ENCODE assay signal across 11 mouse cellular contexts in genomic region chr3:96704778-96705177, GRCm38 (mm10). TPM values are rescaled to one million over a fixed set of nuclear protein-coding genes. Genes with fewer than 3 reads are reported as not detected.
DNase-seq lines count a peak whose midpoint lies in the region; ATAC-seq and TF ChIP-seq lines count a peak whose summit lies in the region.
"Had no signal": no experiment of that assay in that cellular context is flagged by ENCODE, and none has a peak within 500 bp of the region (broad histone marks: within the 10 kb centered on the region; RNA-seq: fewer than 3 reads in every experiment).

No protein-coding gene starts in this region.

- no peak for TF ChIP-seq POLR2A in cerebellum, adult 2 months (IDR thresholded peaks at IDR 0.05; ENCODE audit: borderline replicate concordance, insufficient read depth, low read length)
- TF ChIP-seq POLR2A in CH12.LX (IDR thresholded peaks at IDR 0.05; ENCODE audit: low read depth, low read length): no peak

- H3K4me2 ChIP-seq in kidney, embryonic 16.5 days (replicated peaks; ENCODE audit: low read depth, low read length): no peak overlapping the region
- H3K4me2 ChIP-seq in CH12.LX (ENCODE audit: insufficient read depth, low read depth, poor library complexity, severe bottlenecking): no peak overlapping the region
- H3K4me2 ChIP-seq: forebrain, embryonic 13.5 days had no signal

- TF ChIP-seq RAD21 in CH12.LX (IDR thresholded peaks at IDR 0.05; ENCODE audit: low read depth, low read length): no peak

- no peak for DNase-seq in cerebellum, adult 2 months
- DNase-seq in cerebellum, adult 11-12 months: no peak
- DNase-seq in kidney, postnatal 4 days: peak; percentile 52 to 65
- DNase-seq in CH12.LX (ENCODE audit: extremely low read depth): no peak
- no peak for DNase-seq in urinary bladder, postnatal 14 days (ENCODE audit: low spot score)
- DNase-seq in frontal cortex, postnatal 25 days (ENCODE audit: low spot score in 2 of 2): no peak
- DNase-seq: cerebellum, adult 18-20 months had no signal

- no peak overlapping the region for H3K9ac ChIP-seq in kidney, embryonic 16.5 days (replicated peaks; ENCODE audit: low read length)
- no peak overlapping the region for H3K9ac ChIP-seq in CH12.LX (ENCODE audit: insufficient read depth, low read depth)
- H3K9ac ChIP-seq: forebrain, embryonic 13.5 days had no signal

- no peak overlapping the region for H3K27ac ChIP-seq in cerebellum, adult 2 months (ENCODE audit: insufficient read depth, low read length)
- H3K27ac ChIP-seq in kidney, embryonic 16.5 days (ENCODE audit: low read length): no peak overlapping the region
- H3K27ac ChIP-seq in CH12.LX (ENCODE audit: insufficient read depth, low read depth): no peak overlapping the region
- H3K27ac ChIP-seq: forebrain, embryonic 13.5 days had no signal

- dilution Hi-C loops in CH12.LX (cut with MboI; ENCODE audit: extremely low pct_ligation_motif_present, extremely low pct_unique_long_range_greater_than_20kb, low sequenced_read_pairs): no loop called here

- 60% methylated on average over 11 of the region's 11 CpGs for WGBS in cerebellum, adult 2 months
- whole genome bisulfite sequencing in kidney, embryonic 16.5 days: 66% methylated on average over 11 of the region's 11 CpGs

- H3K79me2 ChIP-seq in CH12.LX (replicated peaks; ENCODE audit: control insufficient read depth, extremely low read depth, insufficient read depth, poor library complexity, severe bottlenecking): no peaks in the 10 kb centered on the region

- in situ Hi-C loops in CH12.LX (cut with MboI; ENCODE audit: low pct_ligation_motif_present, low pct_unique_long_range_greater_than_20kb, low sequenced_read_pairs): loop anchor here (5.0 kb wide), 2 partner anchors 42 to 162 kb away; no protein-coding TSS in a partner anchor

- no peaks in the 10 kb centered on the region for H3K4me1 ChIP-seq in cerebellum, adult 2 months (ENCODE audit: control insufficient read depth, insufficient read depth, low read length)
- peaks cover 5% of the 10 kb centered on the region; the same call in 1 of the 2 replicates for H3K4me1 ChIP-seq in kidney, embryonic 16.5 days (ENCODE audit: insufficient read depth, low read length)
- peaks cover 3 to 8% of the 10 kb centered on the region in 2 experiments; a peak in 2 of 4 replicates for H3K4me1 ChIP-seq in CH12.LX (ENCODE audit: control insufficient read depth in 1 of 2, insufficient read depth in 2 of 2)

- no peak for TF ChIP-seq EP300 in CH12.LX (IDR thresholded peaks at IDR 0.05; ENCODE audit: low read length)

- H3K9me3 ChIP-seq in kidney, embryonic 16.5 days (ENCODE audit: low read length): no peaks in the 10 kb centered on the region
- peaks cover 12% of the 10 kb centered on the region for H3K9me3 ChIP-seq in CH12.LX (replicated peaks; ENCODE audit: low read length)
- H3K9me3 ChIP-seq: forebrain, embryonic 13.5 days had no signal

- H3K27me3 ChIP-seq in cerebellum, adult 2 months (ENCODE audit: control insufficient read depth, insufficient read depth, low read length): no peaks in the 10 kb centered on the region
- no peaks in the 10 kb centered on the region for H3K27me3 ChIP-seq in kidney, embryonic 16.5 days (ENCODE audit: insufficient read depth, low read length)
- no peaks in the 10 kb centered on the region for H3K27me3 ChIP-seq in CH12.LX (replicated peaks)

- no peak for ATAC-seq in kidney, embryonic 16.5 days (ENCODE audit: low FRiP score, low TSS enrichment)
- ATAC-seq in megakaryocyte-erythroid progenitor cell, adult 5-6 weeks (replicated peaks; ENCODE audit: low FRiP score, low TSS enrichment, poor library complexity, severe bottlenecking): 0 out of 2 replicates have a peak, but pooled peaks have one; percentile 27
- ATAC-seq: forebrain, embryonic 13.5 days; intestine, embryonic 16.5 days had no signal

- H3K4me3 ChIP-seq in cerebellum, adult 2 months (replicated peaks; ENCODE audit: insufficient read depth, low read depth, low read length): no peak overlapping the region
- H3K4me3 ChIP-seq in kidney, embryonic 16.5 days (ENCODE audit: low read length): no peak overlapping the region
- no peak overlapping the region for H3K4me3 ChIP-seq in CH12.LX (replicated peaks in 1 of 3; ENCODE audit: low read depth in 2 of 3, low read length in 2 of 3, poor library complexity in 1 of 3)
- H3K4me3 ChIP-seq: forebrain, embryonic 13.5 days had no signal

- H3K36me3 ChIP-seq in kidney, embryonic 16.5 days (ENCODE audit: insufficient read depth, low read length): peaks cover 51% of the 10 kb centered on the region
- peaks cover 47 to 79% of the 10 kb centered on the region in 2 experiments for H3K36me3 ChIP-seq in CH12.LX (replicated peaks in 1 of 2; ENCODE audit: control insufficient read depth in 1 of 2, insufficient read depth in 1 of 2, low read length in 1 of 2)

- TF ChIP-seq CTCF in cerebellum, adult 2 months (IDR thresholded peaks at IDR 0.05; ENCODE audit: borderline replicate concordance, insufficient read depth, low read depth, low read length): peak; percentile 38; the same call in 1 of the 2 replicates
- peak in 1 of 2 experiments; percentile 41; a peak in 2 of 4 replicates for TF ChIP-seq CTCF in CH12.LX (conservative IDR thresholded peaks at IDR 0.05 in 1 of 2, IDR thresholded peaks at IDR 0.05 in 1 of 2; ENCODE audit: low read depth in 2 of 2, low read length in 2 of 2)

TF ChIP-seq in CH12.LX, 34 proteins besides CTCF, POLR2A, EP300 and RAD21:
- TF ChIP-seq SMC3 (IDR thresholded peaks at IDR 0.05; ENCODE audit: low read depth, low read length) (0 out of 2 replicates have a peak, but pooled peaks have one; percentile 5), PAX5 (IDR thresholded peaks at IDR 0.05; ENCODE audit: low read length) (no peak)

RNA-seq across cellular contexts. Expression of gene Nudt17, which starts 3.6 kb away (rescaled TPM):
- 11.8 and 14.3 TPM in 2 replicates for polyA plus RNA-seq in cerebellum, adult 2 months (2012; rRNA removed)
- 12.0 and 12.2 TPM in 2 replicates for polyA plus RNA-seq in kidney, embryonic 16.5 days (2015; fragmentation: Nextera tagmentation; extraction: Ambion mirVana)
- total RNA-seq in CH12.LX (2012; rRNA removed) (0.84 and 1.0 TPM in 2 replicates), CH12.LX (2014; rRNA removed) (0.21 and 0.39 TPM in 2 replicates)
- polyA plus RNA-seq in CH12.LX (2012; ENCODE audit: insufficient read length, low read depth): 1.1 and 1.9 TPM in 2 replicates
- total RNA-seq in megakaryocyte-erythroid progenitor cell, adult 5-6 weeks (2014; fragmentation: Nextera tagmentation): not detected in 2 replicates
- not detected in 2 replicates for total RNA-seq in megakaryocyte-erythroid progenitor cell, adult 5-6 weeks (2017)

RNA-seq across cellular contexts. Expression of gene Pias3, which starts 8.6 kb away (rescaled TPM):
- 38.6 and 41.9 TPM in 2 replicates for polyA plus RNA-seq in cerebellum, adult 2 months (2012; rRNA removed)
- 62.1 and 72.3 TPM in 2 replicates for polyA plus RNA-seq in kidney, embryonic 16.5 days (2015; fragmentation: Nextera tagmentation; extraction: Ambion mirVana)
- 10.2 and 13.1 TPM in 2 replicates for total RNA-seq in CH12.LX (2012; rRNA removed)
- 5.9 and 6.3 TPM in 2 replicates for total RNA-seq in CH12.LX (2014; rRNA removed)
- polyA plus RNA-seq in CH12.LX (2012; ENCODE audit: insufficient read length, low read depth): 20.2 and 21.4 TPM in 2 replicates
- 11.0 and 14.2 TPM in 2 replicates for total RNA-seq in megakaryocyte-erythroid progenitor cell, adult 5-6 weeks (2014; fragmentation: Nextera tagmentation)
- 1.7 and 2.9 TPM in 2 replicates for total RNA-seq in megakaryocyte-erythroid progenitor cell, adult 5-6 weeks (2017)

RNA-seq across cellular contexts. Expression of gene Polr3c, which starts 22.6 kb away (rescaled TPM):
- polyA plus RNA-seq in cerebellum, adult 2 months (2012; rRNA removed): 42.9 and 47.1 TPM in 2 replicates
- polyA plus RNA-seq in kidney, embryonic 16.5 days (2015; fragmentation: Nextera tagmentation; extraction: Ambion mirVana): 44.5 and 45.3 TPM in 2 replicates
- total RNA-seq in CH12.LX (2012; rRNA removed) (31.6 and 34.5 TPM in 2 replicates), CH12.LX (2014; rRNA removed) (14.6 and 18.1 TPM in 2 replicates)
- 78.3 and 79.5 TPM in 2 replicates for polyA plus RNA-seq in CH12.LX (2012; ENCODE audit: insufficient read length, low read depth)
- 37.2 and 41.7 TPM in 2 replicates for total RNA-seq in megakaryocyte-erythroid progenitor cell, adult 5-6 weeks (2014; fragmentation: Nextera tagmentation)
- total RNA-seq in megakaryocyte-erythroid progenitor cell, adult 5-6 weeks (2017): 17.6 and 28.0 TPM in 2 replicates

RNA-seq across cellular contexts. Expression of gene Rnf115, which starts 22.7 kb away (rescaled TPM):
- polyA plus RNA-seq in cerebellum, adult 2 months (2012; rRNA removed): 57.0 and 58.8 TPM in 2 replicates
- 56.6 and 57.3 TPM in 2 replicates for polyA plus RNA-seq in kidney, embryonic 16.5 days (2015; fragmentation: Nextera tagmentation; extraction: Ambion mirVana)
- total RNA-seq in CH12.LX (2012; rRNA removed) (25.8 and 28.5 TPM in 2 replicates), CH12.LX (2014; rRNA removed) (79.3 and 83.5 TPM in 2 replicates)
- 61.1 and 64.7 TPM in 2 replicates for polyA plus RNA-seq in CH12.LX (2012; ENCODE audit: insufficient read length, low read depth)
- 35.3 and 40.0 TPM in 2 replicates for total RNA-seq in megakaryocyte-erythroid progenitor cell, adult 5-6 weeks (2014; fragmentation: Nextera tagmentation)
- total RNA-seq in megakaryocyte-erythroid progenitor cell, adult 5-6 weeks (2017): 51.7 and 74.3 TPM in 2 replicates

RNA-seq across cellular contexts. Expression of gene Ankrd35, which starts 34.8 kb away (rescaled TPM):
- 9.4 and 11.6 TPM in 2 replicates for polyA plus RNA-seq in cerebellum, adult 2 months (2012; rRNA removed)
- polyA plus RNA-seq in kidney, embryonic 16.5 days (2015; fragmentation: Nextera tagmentation; extraction: Ambion mirVana): 1.2 and 1.6 TPM in 2 replicates
- 6.5 and 11.2 TPM in 2 replicates for total RNA-seq in CH12.LX (2012; rRNA removed)
- total RNA-seq in CH12.LX (2014; rRNA removed): 0.51 and 0.78 TPM in 2 replicates
- polyA plus RNA-seq in CH12.LX (2012; ENCODE audit: insufficient read length, low read depth): 1.9 and 2.5 TPM in 2 replicates
- 0.17 TPM in 1 of 2 replicates, not detected in the other for total RNA-seq in megakaryocyte-erythroid progenitor cell, adult 5-6 weeks (2014; fragmentation: Nextera tagmentation)
- total RNA-seq in megakaryocyte-erythroid progenitor cell, adult 5-6 weeks (2017): 0.11 TPM in 1 of 2 replicates, not detected in the other

Comparison
In these comparisons a context has a peak if more than half of its experiments do, and no peak if none do; other contexts are left out.
1. DNase-seq: peak in kidney, postnatal 4 days (2 of 2); none in cerebellum, adult 2 months (0 of 2), cerebellum, adult 11-12 months (single experiment), CH12.LX (single experiment), urinary bladder, postnatal 14 days (single experiment) and frontal cortex, postnatal 25 days (0 of 2).